Mouse (Mus musculus): Measurements from ENCODE around the gene Spns1.

- TF ChIP-seq GATA1 (IDR thresholded peaks at IDR 0.05; ENCODE audit: borderline replicate concordance, low read length) (no peak), FLI1 (IDR thresholded peaks at IDR 0.05; ENCODE audit: low read length) (no peak)
Observed at GRCm38 (mm10) chr7:126324791-126325190, 52.5 kb downstream of the Spns1 start.

All from megakaryocyte, embryonic 14.5 days (primary cell).